Mouse (Mus musculus): Measurements from ENCODE around the gene Gm17027. TPM values are rescaled to one million over a fixed set of nuclear protein-coding genes. Genes with fewer than 3 reads are reported as not detected.
"Not testable (repeated sequence)": the region's sequence is repeated elsewhere in the genome, so short reads cannot be mapped to it uniquely, and the experiment has no call there.

The Gm17027 gene
- not detected for total RNA-seq (2021)

DNA sequence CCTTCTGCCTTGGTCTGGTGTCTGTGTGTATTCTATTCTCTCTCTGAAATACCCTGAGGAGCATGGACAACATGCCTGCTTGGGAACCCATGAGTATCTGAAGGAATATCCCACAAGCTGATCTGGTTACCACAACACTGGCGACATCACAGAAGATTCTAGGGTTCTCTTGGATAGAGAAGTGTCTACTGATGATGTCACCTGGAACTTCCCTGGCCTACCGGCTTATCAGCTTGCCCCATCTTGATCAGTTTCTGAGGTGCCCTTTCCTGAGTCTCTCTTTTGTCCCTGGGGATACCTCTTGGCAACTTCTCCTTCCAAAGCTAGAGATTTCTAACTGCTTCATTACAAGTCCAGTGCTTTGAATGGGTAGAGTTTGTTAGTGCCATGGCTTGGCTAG, at the start of gene Gm17027:
TSS of gene Gm17027 (minus strand) at position 101 of the 400 bp plus-strand sequence.
- DNase-seq (ENCODE audit: low spot score in 2 of 2); intact Hi-C loops (cut with DNase I): not testable (repeated sequence)

DNA sequence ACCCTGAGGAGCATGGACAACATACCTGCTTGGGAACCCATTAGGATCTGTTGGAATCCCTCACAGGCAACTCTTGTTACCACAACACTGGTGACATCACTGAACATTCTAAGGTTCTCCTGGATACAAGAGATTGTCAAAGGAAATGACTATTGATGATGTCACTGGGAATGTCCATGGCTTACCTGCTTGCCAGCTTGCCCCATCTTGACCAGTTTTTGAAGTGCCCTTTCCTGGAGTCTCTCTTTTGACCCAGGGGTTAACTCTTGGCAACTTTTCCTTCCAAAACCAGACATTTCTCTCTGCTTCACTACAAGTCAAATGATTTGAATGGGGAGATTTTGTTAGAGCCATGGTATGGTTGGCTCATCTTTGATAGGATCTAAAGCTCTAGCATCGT, 28.3 kb upstream of the Gm17027 start, which contains the start of gene Gm3573:
TSS of gene Gm3573 (minus strand) at position 101 of the 400 bp plus-strand sequence.
- intact Hi-C loops (cut with DNase I); DNase-seq (ENCODE audit: low spot score in 2 of 2): not testable (repeated sequence)

- intact Hi-C loops (cut with DNase I); DNase-seq (ENCODE audit: low spot score in 2 of 2): not testable (repeated sequence)
Measured at GRCm38 (mm10) chr14:42183936-42184335, 21.5 kb upstream of the Gm17027 start.

- DNase-seq (ENCODE audit: low spot score in 2 of 2), result peak in 1 of 2 experiments; percentile 11
- intact Hi-C loops (cut with DNase I), result not testable (repeated sequence)
Measured at GRCm38 (mm10) chr14:42134571-42134970, 27.9 kb downstream of the Gm17027 start.

GRCm38 (mm10) chr14:42133806-42134205, 28.6 kb downstream of the Gm17027 start:
- peak in 1 of 2 experiments; percentile 3 for DNase-seq (ENCODE audit: low spot score in 2 of 2)
- intact Hi-C loops (cut with DNase I), result not testable (repeated sequence)

DNA sequence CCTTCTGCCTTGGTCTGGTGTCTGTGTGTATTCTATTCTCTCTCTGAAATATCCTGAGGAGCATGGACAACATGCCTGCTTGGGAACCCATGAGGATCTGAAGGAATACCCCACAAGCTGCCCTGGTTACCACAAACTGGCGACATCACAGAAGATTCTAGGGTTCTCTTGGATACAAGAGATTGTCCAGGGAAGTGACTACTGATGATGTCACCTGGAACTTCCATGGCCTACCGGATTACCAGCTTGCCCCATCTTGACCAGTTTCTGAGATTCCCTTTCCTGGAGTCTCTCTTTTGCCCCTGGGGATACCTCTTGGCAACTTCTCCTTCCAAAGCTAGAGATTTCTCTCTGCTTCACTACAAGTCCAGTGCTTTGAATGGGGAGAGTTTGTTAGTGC, 45.2 kb downstream of the Gm17027 start, which contains the start of gene Gm7951:
TSS of gene Gm7951 (minus strand) at position 101 of the 400 bp plus-strand sequence.
- DNase-seq (ENCODE audit: low spot score in 2 of 2); intact Hi-C loops (cut with DNase I): not testable (repeated sequence)

Other genes starting within 250 kb of the Gm17027 start
- gene 1700049E17Rik1, start 237.7 kb downstream of the Gm17027 start, total RNA-seq (2021), result not detected
- not detected for gene 1700024B05Rik, start 218.6 kb downstream of the Gm17027 start, total RNA-seq (2021)
- gene Gm6401, start 194.7 kb downstream of the Gm17027 start, total RNA-seq (2021), result not detected
- gene Gm3543, start 179.3 kb downstream of the Gm17027 start, total RNA-seq (2021), result 1 to 10 TPM; 1.4 to 2.3 TPM
- not detected for gene Gm7951, start 45.3 kb downstream of the Gm17027 start, total RNA-seq (2021)
- gene Gm3573, start 28.2 kb upstream of the Gm17027 start, total RNA-seq (2021), result 1 to 10 TPM; 1.7 to 1.8 TPM
- gene Gm17026, start 97.4 kb upstream of the Gm17027 start, total RNA-seq (2021), result not detected
- gene Gm9611, start 134.7 kb upstream of the Gm17027 start, total RNA-seq (2021), result not detected
- not detected for gene Gm7995, start 147.6 kb upstream of the Gm17027 start, total RNA-seq (2021)

Data from left cerebral cortex, postnatal 36 days (tissue).